8 mouse cellular contexts compared by ENCODE assay signal in genomic region chr2:6403375-6403774, GRCm38 (mm10).
DNase-seq lines count a peak whose midpoint lies in the region; ATAC-seq and TF ChIP-seq lines count a peak whose summit lies in the region.

No protein-coding gene starts in this region.

- H3K9me3 ChIP-seq in forebrain, postnatal 0 days (ENCODE audit: low read length) = no peaks in the 10 kb centered on the region
- H3K9me3 ChIP-seq in limb, embryonic 11.5 days (ENCODE audit: control insufficient read depth, low read length) = no peaks in the 10 kb centered on the region
- H3K9me3 ChIP-seq in neural tube, embryonic 15.5 days (replicated peaks) = no peaks in the 10 kb centered on the region

- no peak overlapping the region for H3K27ac ChIP-seq in heart, adult 2 months
- H3K27ac ChIP-seq in forebrain, postnatal 0 days (ENCODE audit: low read depth, low read length) = no peak overlapping the region
- no peak overlapping the region for H3K27ac ChIP-seq in limb, embryonic 11.5 days (replicated peaks; ENCODE audit: low read depth, low read length)
- H3K27ac ChIP-seq in neural tube, embryonic 15.5 days (replicated peaks) = no peak overlapping the region; the same call in 1 of the 2 replicates

- no peaks in the 10 kb centered on the region for H3K36me3 ChIP-seq in heart, adult 2 months (ENCODE audit: control insufficient read depth, insufficient read depth, low read length)
- no peaks in the 10 kb centered on the region for H3K36me3 ChIP-seq in forebrain, postnatal 0 days (ENCODE audit: insufficient read depth)
- H3K36me3 ChIP-seq in limb, embryonic 11.5 days (ENCODE audit: control insufficient read depth, insufficient read depth, low read length) = peaks cover 2% of the 10 kb centered on the region; the same call in 1 of the 2 replicates
- no peaks in the 10 kb centered on the region for H3K36me3 ChIP-seq in neural tube, embryonic 15.5 days

- H3K79me2 ChIP-seq in heart, adult 2 months (replicated peaks; ENCODE audit: control insufficient read depth, insufficient read depth, low read length) = no peaks in the 10 kb centered on the region

- peaks cover 2% of the 10 kb centered on the region for H3K4me1 ChIP-seq in heart, adult 2 months (ENCODE audit: control insufficient read depth, insufficient read depth, low read length)
- H3K4me1 ChIP-seq in forebrain, postnatal 0 days (ENCODE audit: insufficient read depth) = no peaks in the 10 kb centered on the region
- peaks cover 2% of the 10 kb centered on the region; the same call in 1 of the 2 replicates for H3K4me1 ChIP-seq in limb, embryonic 11.5 days (ENCODE audit: control insufficient read depth, insufficient read depth, low read length)
- peaks cover 19% of the 10 kb centered on the region for H3K4me1 ChIP-seq in neural tube, embryonic 15.5 days

- no peak for TF ChIP-seq POLR2A in heart, adult 2 months (IDR thresholded peaks at IDR 0.05; ENCODE audit: insufficient read depth, low read depth, low read length)

- no peak overlapping the region for H3K4me2 ChIP-seq in forebrain, postnatal 0 days (ENCODE audit: low read depth)
- H3K4me2 ChIP-seq in limb, embryonic 11.5 days (ENCODE audit: low read depth, severe bottlenecking) = no peak overlapping the region
- no peak overlapping the region for H3K4me2 ChIP-seq in neural tube, embryonic 15.5 days

- no peak overlapping the region for H3K9ac ChIP-seq in heart, adult 2 months (ENCODE audit: low read depth, low read length)
- H3K9ac ChIP-seq in forebrain, postnatal 0 days = no peak overlapping the region
- no peak overlapping the region for H3K9ac ChIP-seq in limb, embryonic 11.5 days (ENCODE audit: low read length)
- H3K9ac ChIP-seq in neural tube, embryonic 15.5 days (replicated peaks) = 0 out of 2 replicates have a peak overlapping the region, but pooled peaks have one; percentile 18

- intact Hi-C loops in heart, adult 2 months (cut with DNase I) = loop anchor here (5.0 to 10.0 kb wide), 3 partner anchors 81 to 509 kb away; partner anchors contain the start of genes Sec61a2 and Usp6nl

- no peak for TF ChIP-seq EP300 in heart, adult 2 months (IDR thresholded peaks at IDR 0.05; ENCODE audit: insufficient read depth, low read depth, low read length)

- H3K4me3 ChIP-seq in heart, adult 2 months = no peak overlapping the region
- no peak overlapping the region for H3K4me3 ChIP-seq in forebrain, postnatal 0 days (ENCODE audit: low read depth, low read length)
- no peak overlapping the region for H3K4me3 ChIP-seq in limb, embryonic 11.5 days (ENCODE audit: low read depth, low read length)
- no peak overlapping the region for H3K4me3 ChIP-seq in neural tube, embryonic 15.5 days (replicated peaks)

- no peaks in the 10 kb centered on the region for H3K27me3 ChIP-seq in heart, adult 2 months (ENCODE audit: control insufficient read depth, insufficient read depth, low read length)
- H3K27me3 ChIP-seq in forebrain, postnatal 0 days (ENCODE audit: insufficient read depth, low read length) = no peaks in the 10 kb centered on the region
- H3K27me3 ChIP-seq in limb, embryonic 11.5 days (ENCODE audit: control insufficient read depth, insufficient read depth, low read length) = no peaks in the 10 kb centered on the region
- no peaks in the 10 kb centered on the region for H3K27me3 ChIP-seq in neural tube, embryonic 15.5 days (replicated peaks)

- peak; percentile 53 for ATAC-seq in forebrain, postnatal 0 days
- ATAC-seq in limb, embryonic 11.5 days (ENCODE audit: insufficient number of reproducible peaks, low FRiP score, low TSS enrichment, low read depth) = 0 out of 2 replicates have a peak, but pooled peaks have one; percentile 48
- ATAC-seq in neural tube, embryonic 15.5 days (ENCODE audit: low FRiP score) = peak; percentile 56

- TF ChIP-seq CTCF in heart, adult 2 months (IDR thresholded peaks at IDR 0.05) = no peak
- peak; percentile 49 for TF ChIP-seq CTCF in forebrain, postnatal 0 days (IDR thresholded peaks at IDR 0.05; ENCODE audit: low read depth)

- peak; percentile 10 for DNase-seq in heart, postnatal 4 days
- DNase-seq in heart, adult 2 months = no peak
- DNase-seq in forebrain, postnatal 0 days = peak; percentile 21
- DNase-seq in limb, embryonic 11.5 days (ENCODE audit: low spot score) = peak; percentile 71
- no peak for DNase-seq in spleen, postnatal 10 days (ENCODE audit: low spot score in 2 of 2)
- no peak for DNase-seq in T-cell, adult 2 months (ENCODE audit: low spot score)
- no peak for DNase-seq in ovary, adult 18-20 months (ENCODE audit: low spot score)

- 72% methylated on average over 11 of the region's 11 CpGs for WGBS in heart, adult 2 months
- 24% methylated on average over 11 of the region's 11 CpGs for WGBS in forebrain, postnatal 0 days
- 8% methylated on average over 11 of the region's 11 CpGs for WGBS in limb, embryonic 11.5 days
- 9% methylated on average over 11 of the region's 11 CpGs for WGBS in neural tube, embryonic 15.5 days

Comparison
In these comparisons a context has a peak if more than half of its experiments do, and no peak if none do; other contexts are left out.
1. DNase-seq: peak in heart, postnatal 4 days (single experiment), forebrain, postnatal 0 days (single experiment) and limb, embryonic 11.5 days (single experiment); none in heart, adult 2 months (0 of 2), spleen, postnatal 10 days (0 of 2), T-cell, adult 2 months (single experiment) and ovary, adult 18-20 months (single experiment).
2. Peak in every context shown above with its lines, with median percentiles within 50 percentile points of each other: ATAC-seq.